Mouse (Mus musculus) limb, embryonic 10.5 days (tissue): ENCODE results near the gene Scn8a. TPM values are rescaled to one million over a fixed set of nuclear protein-coding genes. Genes with fewer than 3 reads are reported as not detected.

Source experiments
- DNase-seq: peaks from one replicate; pipeline ENCODE4 v3.0.0-alpha.2; 2017; ENCODE audit warnings: low spot score
- H3K27ac ChIP-seq: fragments of 300-500 bp; sonication (generic); 2 replicates; pipeline ENCODE4 v1.5.1; 2016; ENCODE audit warnings: mild to moderate bottlenecking
- H3K27me3 ChIP-seq: fragments of 300-500 bp; sonication (generic); 2 replicates; pipeline ENCODE4 v1.6.1; 2016; ENCODE audit warnings: low read depth, mild to moderate bottlenecking; ENCODE audit not compliant: poor library complexity, severe bottlenecking
- H3K36me3 ChIP-seq: fragments of 300-500 bp; sonication (generic); 2 replicates; pipeline ENCODE4 v1.6.1; 2016; ENCODE audit warnings: mild to moderate bottlenecking, moderate library complexity
- H3K4me1 ChIP-seq: fragments of 300-500 bp; sonication (generic); 2 replicates; pipeline ENCODE4 v1.6.1; 2016
- H3K4me3 ChIP-seq: fragments of 300-500 bp; sonication (generic); 2 replicates; pipeline ENCODE4 v1.5.1; 2016; ENCODE audit warnings: mild to moderate bottlenecking, moderate library complexity
- H3K9me3 ChIP-seq: fragments of 300-500 bp; sonication (generic); replicated peaks from 2 replicates; pipeline ENCODE4 v1.6.1; 2016; ENCODE audit warnings: mild to moderate bottlenecking
- WGBS: fragments of 180-500 bp; shearing (Covaris S2); methylation state at CpG from one replicate; pipeline ENCODE4 v1.1.7; 2016; 5-methylcytosine and 5-hydroxymethylcytosine counted together
- polyA plus RNA-seq: library from polyadenylated mRNA; unstranded; fragments of >200 nt; fragmentation: Nextera tagmentation; extraction: Ambion mirVana; gene quantifications from 2 replicates; pipeline ENCODE4 v1.2.1, GENCODE M21; 2016

Gene Scn8a
- polyA plus RNA-seq, 1 experiment from 2014 or later = 4.3 TPM

GRCm38 (mm10) chr15:101081035-101081548 is 211.4 kb downstream of the Scn8a start:
- DNase-seq = no peak
- 82% methylated on average over 7 of the region's 7 CpGs for WGBS
- Histone ChIP-seq H3K9me3 (no peaks in the 10 kb centered on the region), H3K27ac (peak overlapping the region; percentile 86), H3K27me3 (no peaks in the 10 kb centered on the region), H3K4me3 (no peak overlapping the region), H3K36me3 (no peaks in the 10 kb centered on the region), H3K4me1 (peaks cover 83% of the 10 kb centered on the region)

- Histone ChIP-seq H3K27ac (peak overlapping the region; percentile 86), H3K27me3 (no peaks in the 10 kb centered on the region), H3K4me1 (peaks cover 72% of the 10 kb centered on the region), H3K9me3 (no peaks in the 10 kb centered on the region), H3K36me3 (no peaks in the 10 kb centered on the region), H3K4me3 (peak overlapping the region; percentile 13)
- 38% methylated on average over 4 of the region's 4 CpGs for WGBS
- peak; percentile 73 for DNase-seq
Measured at GRCm38 (mm10) chr15:101082236-101082635, 212.6 kb downstream of the Scn8a start.

- whole genome bisulfite sequencing = 73% methylated on average over 10 of the region's 10 CpGs
- Histone ChIP-seq H3K27ac (peak overlapping the region; percentile 62), H3K4me1 (peaks cover 66% of the 10 kb centered on the region), H3K4me3 (no peak overlapping the region), H3K27me3 (no peaks in the 10 kb centered on the region), H3K36me3 (no peaks in the 10 kb centered on the region), H3K9me3 (no peaks in the 10 kb centered on the region)
- no peak for DNase-seq
Measured at GRCm38 (mm10) chr15:101084499-101084898, 214.8 kb downstream of the Scn8a start.

- H3K27ac ChIP-seq = no peak overlapping the region
- no peaks in the 10 kb centered on the region for H3K36me3 ChIP-seq
- WGBS = 72% methylated on average over 9 of the region's 9 CpGs
Measured at GRCm38 (mm10) chr15:101086451-101086850, 216.8 kb downstream of the Scn8a start.

GRCm38 (mm10) chr15:101086956-101087355 is 217.3 kb downstream of the Scn8a start:
- 75% methylated on average over 3 of the region's 3 CpGs for WGBS
- no peak for DNase-seq
- Histone ChIP-seq H3K27me3 (no peaks in the 10 kb centered on the region), H3K9me3 (no peaks in the 10 kb centered on the region), H3K4me1 (peaks cover 46% of the 10 kb centered on the region), H3K36me3 (no peaks in the 10 kb centered on the region), H3K4me3 (no peak overlapping the region), H3K27ac (0 out of 2 replicates have a peak overlapping the region, but pooled peaks have one; percentile 21)

More at GRCm38 (mm10) chr15:101086451-101086850, 216.8 kb downstream of the Scn8a start:
- DNase-seq = no peak
- H3K27me3 ChIP-seq = no peaks in the 10 kb centered on the region
- H3K4me3 ChIP-seq = no peak overlapping the region
- peaks cover 47% of the 10 kb centered on the region for H3K4me1 ChIP-seq
- no peaks in the 10 kb centered on the region for H3K9me3 ChIP-seq

- Histone ChIP-seq H3K36me3 (no peaks in the 10 kb centered on the region), H3K4me1 (peaks cover 46% of the 10 kb centered on the region), H3K27ac (0 out of 2 replicates have a peak overlapping the region, but pooled peaks have one; percentile 27), H3K27me3 (no peaks in the 10 kb centered on the region), H3K4me3 (no peak overlapping the region), H3K9me3 (no peaks in the 10 kb centered on the region)
- no peak for DNase-seq
- WGBS = 81% methylated on average over 4 of the region's 4 CpGs
Measured at GRCm38 (mm10) chr15:101088291-101088690, 218.6 kb downstream of the Scn8a start.

GRCm38 (mm10) chr15:101091551-101091950 is 221.9 kb downstream of the Scn8a start:
- H3K27me3 ChIP-seq = no peaks in the 10 kb centered on the region
- H3K27ac ChIP-seq = peak overlapping the region; percentile 89
- peaks cover 64% of the 10 kb centered on the region for H3K4me1 ChIP-seq
- H3K9me3 ChIP-seq = no peaks in the 10 kb centered on the region
- no peak for DNase-seq
- no peak overlapping the region for H3K4me3 ChIP-seq
- H3K36me3 ChIP-seq = no peaks in the 10 kb centered on the region
- WGBS = 94% methylated on average over 8 of the region's 8 CpGs

- H3K4me3 ChIP-seq = peak overlapping the region; percentile 36
- peak; percentile 61 for DNase-seq
- no peaks in the 10 kb centered on the region for H3K36me3 ChIP-seq
- H3K4me1 ChIP-seq = peaks cover 71% of the 10 kb centered on the region
- peak overlapping the region; percentile 89 for H3K27ac ChIP-seq
- 25% methylated on average over 14 of the region's 14 CpGs for WGBS
- no peaks in the 10 kb centered on the region for H3K9me3 ChIP-seq
- no peaks in the 10 kb centered on the region for H3K27me3 ChIP-seq
Measured at GRCm38 (mm10) chr15:101092121-101092828, 222.6 kb downstream of the Scn8a start.

- WGBS = 5% methylated on average over 25 of the region's 25 CpGs
- Histone ChIP-seq H3K9me3 (no peaks in the 10 kb centered on the region), H3K4me1 (peaks cover 75% of the 10 kb centered on the region), H3K27ac (peak overlapping the region; percentile 89), H3K27me3 (no peaks in the 10 kb centered on the region), H3K36me3 (no peaks in the 10 kb centered on the region), H3K4me3 (peak overlapping the region; percentile 36)
- DNase-seq = peak; percentile 86
Measured at GRCm38 (mm10) chr15:101092829-101093648, 223.4 kb downstream of the Scn8a start.

GRCm38 (mm10) chr15:101093988-101094387 is 224.3 kb downstream of the Scn8a start:
- H3K9me3 ChIP-seq = no peaks in the 10 kb centered on the region
- DNase-seq = peak; percentile 56
- H3K27me3 ChIP-seq = no peaks in the 10 kb centered on the region
- H3K4me1 ChIP-seq = peaks cover 75% of the 10 kb centered on the region
- peak overlapping the region; percentile 89 for H3K27ac ChIP-seq
- WGBS = 26% methylated on average over 6 of the region's 6 CpGs
- H3K4me3 ChIP-seq = no peak overlapping the region; the same call in 1 of the 2 replicates
- H3K36me3 ChIP-seq = no peaks in the 10 kb centered on the region

- H3K4me3 ChIP-seq = 0 out of 2 replicates have a peak overlapping the region, but pooled peaks have one; percentile 2
- H3K4me1 ChIP-seq = peaks cover 80% of the 10 kb centered on the region
- H3K36me3 ChIP-seq = no peaks in the 10 kb centered on the region
- H3K27ac ChIP-seq = peak overlapping the region; percentile 89
- H3K9me3 ChIP-seq = no peaks in the 10 kb centered on the region
- DNase-seq = peak; percentile 77
- WGBS = 8% methylated on average over 9 of the region's 9 CpGs
- H3K27me3 ChIP-seq = no peaks in the 10 kb centered on the region
Measured at GRCm38 (mm10) chr15:101094979-101095378, 225.3 kb downstream of the Scn8a start.

- no peak for DNase-seq
- Histone ChIP-seq H3K27me3 (no peaks in the 10 kb centered on the region), H3K27ac (peak overlapping the region; percentile 89)
Measured at GRCm38 (mm10) chr15:101095392-101095791, 225.7 kb downstream of the Scn8a start.

More at GRCm38 (mm10) chr15:101095392-101095791, 225.7 kb downstream of the Scn8a start:
- Histone ChIP-seq H3K4me1 (peaks cover 80% of the 10 kb centered on the region), H3K36me3 (no peaks in the 10 kb centered on the region), H3K4me3 (0 out of 2 replicates have a peak overlapping the region, but pooled peaks have one; percentile 2), H3K9me3 (no peaks in the 10 kb centered on the region)
- 26% methylated on average over 3 of the region's 3 CpGs for WGBS
